Mouse (Mus musculus) cerebellum, adult 11 months (tissue): Measurements from ENCODE around the gene Sdccag8.

Experiments used
- DNase-seq: peaks from one replicate; pipeline ENCODE4 v3.0.0; 2022

Sdccag8 gene

GRCm38 (mm10) chr1:176993141-176994010 is 178.9 kb downstream of the Sdccag8 start:
- DNase-seq = no peak

- DNase-seq = no peak
These were observed 179.6 kb downstream of the Sdccag8 start for GRCm38 (mm10) chr1:176994087-176994486.

GRCm38 (mm10) chr1:176994707-176995418 is 180.4 kb downstream of the Sdccag8 start:
- no peak for DNase-seq

- no peak for DNase-seq
These were observed 180.9 kb downstream of the Sdccag8 start for GRCm38 (mm10) chr1:176995419-176995775.

GRCm38 (mm10) chr1:176996166-176996565 is 181.7 kb downstream of the Sdccag8 start:
- DNase-seq = no peak

GRCm38 (mm10) chr1:176996630-176997201 is 182.3 kb downstream of the Sdccag8 start:
- no peak for DNase-seq

- DNase-seq = no peak
These were observed 182.8 kb downstream of the Sdccag8 start for GRCm38 (mm10) chr1:176997254-176997653.

- peak; percentile 41 for DNase-seq
These were observed 183.5 kb downstream of the Sdccag8 start for GRCm38 (mm10) chr1:176997711-176998689.

- DNase-seq = no peak
These were observed 184.6 kb downstream of the Sdccag8 start for GRCm38 (mm10) chr1:176999011-176999410.

GRCm38 (mm10) chr1:177002951-177003350 is 188.5 kb downstream of the Sdccag8 start:
- no peak for DNase-seq

GRCm38 (mm10) chr1:177004041-177004741 is 189.7 kb downstream of the Sdccag8 start:
- no peak for DNase-seq

- no peak for DNase-seq
These were observed 192.9 kb downstream of the Sdccag8 start for GRCm38 (mm10) chr1:177007405-177007804.

- no peak for DNase-seq
These were observed 194.3 kb downstream of the Sdccag8 start for GRCm38 (mm10) chr1:177008777-177009176.

GRCm38 (mm10) chr1:177010041-177010440 is 195.6 kb downstream of the Sdccag8 start:
- no peak for DNase-seq

- DNase-seq = no peak
These were observed 196.3 kb downstream of the Sdccag8 start for GRCm38 (mm10) chr1:177010607-177011302.

- DNase-seq = no peak
These were observed 197.2 kb downstream of the Sdccag8 start for GRCm38 (mm10) chr1:177011688-177012087.

GRCm38 (mm10) chr1:177012774-177013173 is 198.3 kb downstream of the Sdccag8 start:
- DNase-seq = no peak

- DNase-seq = no peak
These were observed 198.9 kb downstream of the Sdccag8 start for GRCm38 (mm10) chr1:177013313-177013712.

GRCm38 (mm10) chr1:177013776-177014175 is 199.3 kb downstream of the Sdccag8 start:
- DNase-seq = peak; percentile 43

- DNase-seq = no peak
These were observed 199.9 kb downstream of the Sdccag8 start for GRCm38 (mm10) chr1:177014346-177014745.

- no peak for DNase-seq
These were observed 200.5 kb downstream of the Sdccag8 start for GRCm38 (mm10) chr1:177014921-177015439.
